8 mouse cellular contexts compared by ENCODE assay signal in genomic region chr9:22389021-22389476, GRCm38 (mm10). TPM values are rescaled to one million over a fixed set of nuclear protein-coding genes. Genes with fewer than 3 reads are reported as not detected.
DNase-seq lines count a peak whose midpoint lies in the region; ATAC-seq lines count a peak whose summit lies in the region.

Gene Anln (minus strand): TSS chr9:22389188.

- H3K9ac ChIP-seq in intestine, embryonic 14.5 days (ENCODE audit: low read length), result peak within 1 kb of the TSS; percentile 75

- peak within 1 kb of the TSS; percentile 72 for H3K4me2 ChIP-seq in intestine, embryonic 14.5 days (ENCODE audit: low read length)

- H3K4me1 ChIP-seq in intestine, embryonic 14.5 days (replicated peaks; ENCODE audit: control insufficient read depth, insufficient read depth, low read length), result peaks cover 13% of the 10 kb centered on the region

- under 1% methylated on average over 44 of the region's 44 CpGs for WGBS in intestine, embryonic 14.5 days

- peak within 1 kb of the TSS; percentile 92 for H3K27ac ChIP-seq in intestine, embryonic 14.5 days (ENCODE audit: low read depth)

- no peaks in the 10 kb centered on the region for H3K27me3 ChIP-seq in intestine, embryonic 14.5 days (replicated peaks; ENCODE audit: control insufficient read depth, insufficient read depth, low read length)

- intact Hi-C loops in left cerebral cortex, postnatal 10 days (cut with DNase I), result no loop called here

- no peaks in the 10 kb centered on the region for H3K36me3 ChIP-seq in intestine, embryonic 14.5 days (ENCODE audit: control insufficient read depth, insufficient read depth, low read length)

- peak within 1 kb of the TSS; percentile 98 for H3K4me3 ChIP-seq in intestine, embryonic 14.5 days (ENCODE audit: low read depth, low read length)

- DNase-seq in adrenal gland, adult 2 months, result peak; percentile 95
- DNase-seq in embryo, embryonic 11 days, result peak; percentile 95
- peak; percentile 90 for DNase-seq in gastrocnemius, postnatal 25 days
- peak; percentile 98 for DNase-seq in intestine, embryonic 14.5 days (ENCODE audit: low spot score)
- peak; percentile 77 to 94 for DNase-seq in left cerebral cortex, postnatal 10 days (ENCODE audit: extremely low spot score in 1 of 2, low spot score in 2 of 2)
- DNase-seq in right cerebral cortex, postnatal 10 days (ENCODE audit: low spot score in 2 of 2), result peak; percentile 92 to 93
- DNase-seq in urinary bladder, postnatal 25 days (ENCODE audit: low spot score), result peak; percentile 93

- no peaks in the 10 kb centered on the region for H3K9me3 ChIP-seq in intestine, embryonic 14.5 days (ENCODE audit: control insufficient read depth, low read length)

- ATAC-seq in intestine, embryonic 14.5 days (replicated peaks; ENCODE audit: low FRiP score, low TSS enrichment, low read depth), result peak; percentile 95
- ATAC-seq in megakaryocyte progenitor cell, adult 5-6 weeks (replicated peaks; ENCODE audit: poor library complexity), result peak; percentile 90

RNA-seq across cellular contexts. Expression of gene Anln, which starts in this region (rescaled TPM):
- total RNA-seq in adrenal gland, adult 2 months (2021), result 1 to 10 TPM; 3.5 to 3.6 TPM
- 0.29 and 0.48 TPM in 2 replicates for polyA plus RNA-seq in adrenal gland, adult 2 months (2012; rRNA removed)
- 1 to 10 TPM; 1.2 to 1.4 TPM for total RNA-seq in gastrocnemius, postnatal 25 days (2021)
- 55.7 and 61.4 TPM in 2 replicates for polyA plus RNA-seq in intestine, embryonic 14.5 days (2014; fragmentation: Nextera tagmentation; extraction: Ambion mirVana)
- total RNA-seq in left cerebral cortex, postnatal 10 days (2021), result 1 to 10 TPM; 4.0 to 5.9 TPM
- total RNA-seq in megakaryocyte progenitor cell, adult 5-6 weeks (2015), result 68.3 and 76.2 TPM in 2 replicates
- total RNA-seq in megakaryocyte progenitor cell, adult 5-6 weeks (2017), result 44.9 and 58.8 TPM in 2 replicates

Comparison
In these comparisons a context has a peak if more than half of its experiments do, and no peak if none do; other contexts are left out.
1. Peak in every context shown above with its lines: DNase-seq, ATAC-seq, H3K4me3 ChIP-seq and H3K27ac ChIP-seq.
2. RNA of gene Anln (total RNA-seq): 44.9 to 76.2 TPM in megakaryocyte progenitor cell, adult 5-6 weeks; 4.0 to 5.9 TPM in left cerebral cortex, postnatal 10 days, 3.5 to 3.6 TPM in adrenal gland, adult 2 months and 1.2 to 1.4 TPM in gastrocnemius, postnatal 25 days; every median in the first group is over 4 times any median in the second.
3. RNA of gene Anln (polyA plus RNA-seq): 55.7 to 61.4 TPM in intestine, embryonic 14.5 days; 0.29 to 0.48 TPM in adrenal gland, adult 2 months; every median in the first group is over 10 times any median in the second.